Mouse (Mus musculus) embryonic facial prominence, embryonic 13.5 days (tissue): ENCODE measurements around the gene Vmn1r214. TPM values are rescaled to one million over a fixed set of nuclear protein-coding genes. Genes with fewer than 3 reads are reported as not detected.

Source experiments
- polyA plus RNA-seq: library from polyadenylated mRNA; unstranded; fragments of >200 nt; fragmentation: Nextera tagmentation; extraction: Ambion mirVana; gene quantifications from 2 replicates; pipeline ENCODE4 v1.2.1, GENCODE M21; 2015

Vmn1r214 gene
- polyA plus RNA-seq, 1 experiment from 2014 or later, result not detected

Other genes with a start within 250 kb of the Vmn1r214 start
- not detected in 2 replicates for gene Vmn1r209, start 220.7 kb upstream of the Vmn1r214 start, polyA plus RNA-seq
- gene Vmn1r210, start 199.1 kb upstream of the Vmn1r214 start, polyA plus RNA-seq, result not detected in 2 replicates
- not detected in 2 replicates for gene Vmn1r211, start 172.9 kb upstream of the Vmn1r214 start, polyA plus RNA-seq
- gene Vmn1r212, start 146.2 kb upstream of the Vmn1r214 start, polyA plus RNA-seq, result not detected in 2 replicates
- gene Vmn1r213, start 22.8 kb upstream of the Vmn1r214 start, polyA plus RNA-seq, result not detected in 2 replicates
- gene Vmn1r215, start 37.6 kb downstream of the Vmn1r214 start, polyA plus RNA-seq, result not detected in 2 replicates
- gene Vmn1r217, start 87.8 kb downstream of the Vmn1r214 start, polyA plus RNA-seq, result not detected in 2 replicates
- gene Vmn1r218, start 102.7 kb downstream of the Vmn1r214 start, polyA plus RNA-seq, result not detected in 2 replicates
- not detected in 2 replicates for gene Vmn1r219, start 128.9 kb downstream of the Vmn1r214 start, polyA plus RNA-seq
- not detected in 2 replicates for gene Vmn1r220, start 157.6 kb downstream of the Vmn1r214 start, polyA plus RNA-seq
- gene Vmn1r221, start 183.7 kb downstream of the Vmn1r214 start, polyA plus RNA-seq, result not detected in 2 replicates
- gene Vmn1r222, start 205.5 kb downstream of the Vmn1r214 start, polyA plus RNA-seq, result not detected in 2 replicates
- not detected in 2 replicates for gene Vmn1r223, start 216.7 kb downstream of the Vmn1r214 start, polyA plus RNA-seq